Mouse (Mus musculus): ENCODE data around the gene Olfr486. TPM values are rescaled to one million over a fixed set of nuclear protein-coding genes. Genes with fewer than 3 reads are reported as not detected.
"Not testable (repeated sequence)": the region's sequence is repeated elsewhere in the genome, so short reads cannot be mapped to it uniquely, and the experiment has no call there.

The Olfr486 gene
- total RNA-seq (2015; ENCODE audit: low replicate concordance): not detected in 2 replicates
- total RNA-seq (2017; ENCODE audit: low replicate concordance): not detected in 2 replicates

GRCm38 (mm10) chr7:108172642-108173041, at the start of gene Olfr486:
Gene Olfr486, minus strand, starts transcription at chr7:108172742.
- not testable (repeated sequence) for ATAC-seq (replicated peaks; ENCODE audit: low FRiP score, poor library complexity, severe bottlenecking)

GRCm38 (mm10) chr7:108214536-108214935, 42.0 kb upstream of the Olfr486 start, which contains the start of gene Olfr487:
Gene Olfr487, minus strand, starts transcription at chr7:108214636.
- not testable (repeated sequence) for ATAC-seq (replicated peaks; ENCODE audit: low FRiP score, poor library complexity, severe bottlenecking)

GRCm38 (mm10) chr7:108196938-108197337, 24.4 kb upstream of the Olfr486 start:
- ATAC-seq (replicated peaks; ENCODE audit: low FRiP score, poor library complexity, severe bottlenecking): no peak

- ATAC-seq (replicated peaks; ENCODE audit: low FRiP score, poor library complexity, severe bottlenecking): not testable (repeated sequence)
These were observed 23.8 kb upstream of the Olfr486 start for GRCm38 (mm10) chr7:108196337-108196736.

GRCm38 (mm10) chr7:108192714-108193113, 20.2 kb upstream of the Olfr486 start:
- ATAC-seq (replicated peaks; ENCODE audit: low FRiP score, poor library complexity, severe bottlenecking): not testable (repeated sequence)

- ATAC-seq (replicated peaks; ENCODE audit: low FRiP score, poor library complexity, severe bottlenecking): not testable (repeated sequence)
These were observed 18.7 kb upstream of the Olfr486 start for GRCm38 (mm10) chr7:108191196-108191595.

- not testable (repeated sequence) for ATAC-seq (replicated peaks; ENCODE audit: low FRiP score, poor library complexity, severe bottlenecking)
These were observed 12.7 kb upstream of the Olfr486 start for GRCm38 (mm10) chr7:108185237-108185636.

GRCm38 (mm10) chr7:108184401-108184800, 11.9 kb upstream of the Olfr486 start:
- ATAC-seq (replicated peaks; ENCODE audit: low FRiP score, poor library complexity, severe bottlenecking): not testable (repeated sequence)

GRCm38 (mm10) chr7:108159771-108160170, 12.8 kb downstream of the Olfr486 start, which contains the start of gene Olfr485:
Gene Olfr485, minus strand, starts transcription at chr7:108159871.
- no peak for ATAC-seq (replicated peaks; ENCODE audit: low FRiP score, poor library complexity, severe bottlenecking)

GRCm38 (mm10) chr7:108127349-108127748, 45.2 kb downstream of the Olfr486 start, which contains the start of gene Olfr484:
Gene Olfr484, minus strand, starts transcription at chr7:108127449.
- no peak for ATAC-seq (replicated peaks; ENCODE audit: low FRiP score, poor library complexity, severe bottlenecking)

Other genes starting within 250 kb of the Olfr486 start
- gene Olfr473, start 242.3 kb downstream of the Olfr486 start, total RNA-seq (2015; ENCODE audit: low replicate concordance): not detected in 2 replicates
- not detected in 2 replicates for gene Olfr473, start 242.3 kb downstream of the Olfr486 start, total RNA-seq (2017; ENCODE audit: low replicate concordance)
- gene Olfr474, start 218.1 kb downstream of the Olfr486 start, total RNA-seq (2015; ENCODE audit: low replicate concordance): not detected in 2 replicates
- not detected in 2 replicates for gene Olfr474, start 218.1 kb downstream of the Olfr486 start, total RNA-seq (2017; ENCODE audit: low replicate concordance)
- gene Olfr476, start 207.9 kb downstream of the Olfr486 start, total RNA-seq (2015; ENCODE audit: low replicate concordance): not detected in 2 replicates
- not detected in 2 replicates for gene Olfr476, start 207.9 kb downstream of the Olfr486 start, total RNA-seq (2017; ENCODE audit: low replicate concordance)
- gene Olfr477, start 186.0 kb downstream of the Olfr486 start, total RNA-seq (2015; ENCODE audit: low replicate concordance): not detected in 2 replicates
- not detected in 2 replicates for gene Olfr477, start 186.0 kb downstream of the Olfr486 start, total RNA-seq (2017; ENCODE audit: low replicate concordance)
- gene Olfr478, start 138.8 kb downstream of the Olfr486 start, total RNA-seq (2015; ENCODE audit: low replicate concordance): not detected in 2 replicates
- gene Olfr478, start 138.8 kb downstream of the Olfr486 start, total RNA-seq (2017; ENCODE audit: low replicate concordance): not detected in 2 replicates
- gene Olfr479, start 122.0 kb downstream of the Olfr486 start, total RNA-seq (2015; ENCODE audit: low replicate concordance): not detected in 2 replicates
- gene Olfr479, start 122.0 kb downstream of the Olfr486 start, total RNA-seq (2017; ENCODE audit: low replicate concordance): not detected in 2 replicates
- not detected in 2 replicates for gene Olfr480, start 105.4 kb downstream of the Olfr486 start, total RNA-seq (2015; ENCODE audit: low replicate concordance)
- gene Olfr480, start 105.4 kb downstream of the Olfr486 start, total RNA-seq (2017; ENCODE audit: low replicate concordance): 0.28 TPM in 1 of 2 replicates, not detected in the other
- not detected in 2 replicates for gene Olfr481, start 92.9 kb downstream of the Olfr486 start, total RNA-seq (2015; ENCODE audit: low replicate concordance)
- gene Olfr481, start 92.9 kb downstream of the Olfr486 start, total RNA-seq (2017; ENCODE audit: low replicate concordance): not detected in 2 replicates
- gene Olfr482, start 75.2 kb downstream of the Olfr486 start, total RNA-seq (2015; ENCODE audit: low replicate concordance): not detected in 2 replicates
- gene Olfr482, start 75.2 kb downstream of the Olfr486 start, total RNA-seq (2017; ENCODE audit: low replicate concordance): not detected in 2 replicates
- not detected in 2 replicates for gene Olfr483, start 71.9 kb downstream of the Olfr486 start, total RNA-seq (2015; ENCODE audit: low replicate concordance)
- not detected in 2 replicates for gene Olfr483, start 71.9 kb downstream of the Olfr486 start, total RNA-seq (2017; ENCODE audit: low replicate concordance)
- gene Olfr484, start 45.3 kb downstream of the Olfr486 start, total RNA-seq (2015; ENCODE audit: low replicate concordance): not detected in 2 replicates
- 1.1 TPM in 1 of 2 replicates, not detected in the other for gene Olfr484, start 45.3 kb downstream of the Olfr486 start, total RNA-seq (2017; ENCODE audit: low replicate concordance)
- not detected in 2 replicates for gene Olfr485, start 12.9 kb downstream of the Olfr486 start, total RNA-seq (2015; ENCODE audit: low replicate concordance)
- not detected in 2 replicates for gene Olfr485, start 12.9 kb downstream of the Olfr486 start, total RNA-seq (2017; ENCODE audit: low replicate concordance)
- gene Olfr487, start 41.9 kb upstream of the Olfr486 start, total RNA-seq (2015; ENCODE audit: low replicate concordance): not detected in 2 replicates
- not detected in 2 replicates for gene Olfr487, start 41.9 kb upstream of the Olfr486 start, total RNA-seq (2017; ENCODE audit: low replicate concordance)
- gene Olfr488, start 85.6 kb upstream of the Olfr486 start, total RNA-seq (2015; ENCODE audit: low replicate concordance): not detected in 2 replicates
- not detected in 2 replicates for gene Olfr488, start 85.6 kb upstream of the Olfr486 start, total RNA-seq (2017; ENCODE audit: low replicate concordance)
- not detected in 2 replicates for gene Olfr490, start 116.2 kb upstream of the Olfr486 start, total RNA-seq (2015; ENCODE audit: low replicate concordance)
- not detected in 2 replicates for gene Olfr490, start 116.2 kb upstream of the Olfr486 start, total RNA-seq (2017; ENCODE audit: low replicate concordance)
- gene Olfr491, start 140.7 kb upstream of the Olfr486 start, total RNA-seq (2015; ENCODE audit: low replicate concordance): not detected in 2 replicates
- not detected in 2 replicates for gene Olfr491, start 140.7 kb upstream of the Olfr486 start, total RNA-seq (2017; ENCODE audit: low replicate concordance)
- not detected in 2 replicates for gene Olfr492, start 150.9 kb upstream of the Olfr486 start, total RNA-seq (2015; ENCODE audit: low replicate concordance)
- not detected in 2 replicates for gene Olfr492, start 150.9 kb upstream of the Olfr486 start, total RNA-seq (2017; ENCODE audit: low replicate concordance)
- not detected in 2 replicates for gene Olfr493, start 174.2 kb upstream of the Olfr486 start, total RNA-seq (2015; ENCODE audit: low replicate concordance)
- not detected in 2 replicates for gene Olfr493, start 174.2 kb upstream of the Olfr486 start, total RNA-seq (2017; ENCODE audit: low replicate concordance)
- not detected in 2 replicates for gene Olfr494, start 192.6 kb upstream of the Olfr486 start, total RNA-seq (2015; ENCODE audit: low replicate concordance)
- not detected in 2 replicates for gene Olfr494, start 192.6 kb upstream of the Olfr486 start, total RNA-seq (2017; ENCODE audit: low replicate concordance)
- not detected in 2 replicates for gene Olfr495, start 220.4 kb upstream of the Olfr486 start, total RNA-seq (2015; ENCODE audit: low replicate concordance)
- gene Olfr495, start 220.4 kb upstream of the Olfr486 start, total RNA-seq (2017; ENCODE audit: low replicate concordance): not detected in 2 replicates
- gene Olfr497, start 247.7 kb upstream of the Olfr486 start, total RNA-seq (2015; ENCODE audit: low replicate concordance): not detected in 2 replicates
- not detected in 2 replicates for gene Olfr497, start 247.7 kb upstream of the Olfr486 start, total RNA-seq (2017; ENCODE audit: low replicate concordance)

Data from erythroblast, adult 5-6 weeks (primary cell).